Mouse (Mus musculus) lung, postnatal 14 days (tissue): Measurements from ENCODE around the gene Poldip3.

ENCODE experiments used
- DNase-seq: peaks from one replicate; pipeline ENCODE4 v3.0.0; 2021

Gene Poldip3

GRCm38 (mm10) chr15:83124625-83125024 is 24.6 kb downstream of the Poldip3 start:
- DNase-seq: no peak

GRCm38 (mm10) chr15:83122566-83123145 is 26.5 kb downstream of the Poldip3 start, which contains the start of gene Rrp7a:
TSS of gene Rrp7a (minus strand) at chr15:83122801.
- peak; percentile 94 for DNase-seq

- DNase-seq: peak; percentile 43
Measured at GRCm38 (mm10) chr15:83121709-83122565, 27.2 kb downstream of the Poldip3 start.

GRCm38 (mm10) chr15:83118360-83118759 is 30.8 kb downstream of the Poldip3 start:
- peak; percentile 38 for DNase-seq

- no peak for DNase-seq
Measured at GRCm38 (mm10) chr15:83115071-83115470, 34.1 kb downstream of the Poldip3 start.

GRCm38 (mm10) chr15:83114106-83114505 is 35.1 kb downstream of the Poldip3 start:
- no peak for DNase-seq

- peak; percentile 81 for DNase-seq
Measured at GRCm38 (mm10) chr15:83112898-83113297, 36.3 kb downstream of the Poldip3 start.

- DNase-seq: no peak
Measured at GRCm38 (mm10) chr15:83111874-83112273, 37.3 kb downstream of the Poldip3 start.

- DNase-seq: no peak
Measured at GRCm38 (mm10) chr15:83111290-83111689, 37.9 kb downstream of the Poldip3 start.

- no peak for DNase-seq
Measured at GRCm38 (mm10) chr15:83107814-83108213, 41.4 kb downstream of the Poldip3 start.

- DNase-seq: no peak
Measured at GRCm38 (mm10) chr15:83106426-83106825, 42.8 kb downstream of the Poldip3 start.

GRCm38 (mm10) chr15:83103111-83103510 is 46.1 kb downstream of the Poldip3 start:
- DNase-seq: no peak

GRCm38 (mm10) chr15:83100332-83100662 is 48.9 kb downstream of the Poldip3 start:
- no peak for DNase-seq

GRCm38 (mm10) chr15:83099533-83100331 is 49.5 kb downstream of the Poldip3 start:
- peak; percentile 95 for DNase-seq

- no peak for DNase-seq
Measured at GRCm38 (mm10) chr15:83095950-83096349, 53.2 kb downstream of the Poldip3 start.

- peak; percentile 33 for DNase-seq
Measured at GRCm38 (mm10) chr15:83093687-83094086, 55.5 kb downstream of the Poldip3 start.

GRCm38 (mm10) chr15:83090874-83091273 is 58.3 kb downstream of the Poldip3 start:
- no peak for DNase-seq

GRCm38 (mm10) chr15:83089429-83089605 is 59.9 kb downstream of the Poldip3 start, which contains the start of gene Serhl:
TSS of gene Serhl (plus strand) at chr15:83089506.
- no peak for DNase-seq

GRCm38 (mm10) chr15:83088495-83089428 is 60.4 kb downstream of the Poldip3 start:
- DNase-seq: no peak

- DNase-seq: no peak
Measured at GRCm38 (mm10) chr15:83086636-83087328, 62.4 kb downstream of the Poldip3 start.

- peak; percentile 68 for DNase-seq
Measured at GRCm38 (mm10) chr15:83085901-83086300, 63.3 kb downstream of the Poldip3 start.

- no peak for DNase-seq
Measured at GRCm38 (mm10) chr15:83084022-83084640, 65.1 kb downstream of the Poldip3 start.
